Mouse (Mus musculus) granulocyte monocyte progenitor cell, adult 5-6 weeks (primary cell): ENCODE data around the gene Gm45021. TPM values are rescaled to one million over a fixed set of nuclear protein-coding genes. Genes with fewer than 3 reads are reported as not detected.
"Not testable (repeated sequence)": the region's sequence is repeated elsewhere in the genome, so short reads cannot be mapped to it uniquely, and the experiment has no call there.

ENCODE experiments used
- ATAC-seq: replicated peaks from 2 replicates; pipeline ENCODE4 v1.8.0; 2016; ENCODE audit warnings: mild to moderate bottlenecking, moderate TSS enrichment, inconsistent platforms; ENCODE audit not compliant: poor library complexity, severe bottlenecking
- total RNA-seq, 2 experiments: library from RNA; stranded (forward) in 1 of 2; stranded (reverse) in 1 of 2; fragments of 200-712, 200-1000 nt in 1 of 2; fragments of >200 nt in 1 of 2; fragmentation: Nextera tagmentation in 1 of 2; gene quantifications; 2 replicates each; pipeline ENCODE4 v1.2.3; 2014 to 2017

Gm45021 gene
- total RNA-seq, 2 experiments from 2014 or later, result not detected

GRCm38 (mm10) chr6:48608124-48608523 is 18.7 kb downstream of the Gm45021 start:
- ATAC-seq, result no peak

DNA sequence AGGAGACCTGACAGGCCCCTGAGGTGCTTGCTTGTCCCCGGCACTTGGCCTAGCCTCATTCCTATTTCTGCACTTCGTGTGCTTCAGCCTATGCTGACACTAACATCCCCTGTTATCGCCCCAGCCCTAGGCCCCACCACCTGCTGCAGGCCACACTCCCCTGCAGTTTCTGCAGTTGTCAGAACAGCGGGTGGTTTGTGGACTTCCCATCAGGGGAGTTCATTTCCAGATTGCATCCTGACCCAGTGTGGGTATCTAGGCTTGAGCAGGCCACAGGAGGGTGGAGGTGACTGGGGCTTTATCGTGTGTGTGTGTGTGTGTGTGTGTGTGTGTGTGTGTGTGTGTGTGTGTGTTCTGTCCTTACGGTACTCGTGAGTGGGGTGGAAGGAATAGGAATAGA is 20.1 kb downstream of the Gm45021 start:
- no peak for ATAC-seq

DNA sequence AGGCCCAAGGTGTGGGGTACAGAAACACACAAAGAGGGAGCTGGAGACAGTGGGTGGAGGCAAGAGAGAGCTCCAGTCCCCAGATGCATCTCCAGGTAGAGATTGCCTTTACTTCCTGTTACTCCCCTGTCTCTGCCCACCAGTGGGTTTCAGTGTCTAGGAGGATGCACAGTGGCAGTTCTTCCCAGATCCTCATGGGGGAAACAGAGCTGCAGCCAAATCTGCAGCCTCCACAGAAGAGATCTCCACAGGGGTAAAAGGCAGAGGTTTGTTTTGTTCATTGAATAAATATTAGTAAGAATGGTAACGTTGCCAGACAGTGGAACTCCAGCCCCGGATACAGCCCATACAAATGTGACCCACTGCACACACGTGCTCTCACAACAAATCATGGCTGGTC is 21.2 kb downstream of the Gm45021 start:
- no peak for ATAC-seq

DNA sequence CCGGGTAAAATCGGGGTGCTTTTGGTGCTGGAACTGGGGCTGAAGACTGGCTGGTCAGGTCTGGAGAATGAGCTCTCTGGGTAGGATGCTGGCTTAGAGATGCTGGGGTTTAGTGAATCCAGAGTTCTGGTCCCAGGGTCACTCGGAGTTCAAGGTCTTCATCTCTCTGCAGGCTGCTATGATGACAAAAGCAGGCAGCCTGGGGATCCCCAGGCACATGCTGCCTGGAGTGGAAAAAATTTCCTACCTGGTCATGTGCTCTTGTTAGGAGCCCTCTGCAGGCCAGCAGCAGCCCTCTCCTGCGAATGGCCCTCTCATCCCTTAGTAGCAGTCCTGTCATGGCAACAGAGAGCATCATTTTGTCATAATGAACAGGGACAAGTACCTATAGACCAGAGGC is 24.1 kb downstream of the Gm45021 start:
- no peak for ATAC-seq

DNA sequence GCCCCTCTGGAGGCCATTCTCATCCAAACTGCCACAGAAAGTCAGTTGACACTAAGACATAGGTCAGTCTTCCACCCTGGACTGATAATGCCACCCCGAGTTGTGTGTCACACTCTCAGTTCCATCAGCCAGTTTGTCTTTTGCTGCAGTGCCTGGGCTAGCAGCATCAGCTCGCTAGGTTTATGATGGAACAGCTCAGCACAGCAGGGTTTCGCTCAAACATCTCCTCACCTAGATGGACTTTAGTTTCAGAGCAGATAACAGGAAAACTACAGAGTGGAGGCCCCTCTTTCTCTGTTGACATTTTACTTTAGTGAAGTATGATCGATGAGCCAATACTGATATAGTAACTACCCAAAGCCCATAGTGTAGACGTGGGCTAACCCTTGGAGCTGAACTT is 25.3 kb downstream of the Gm45021 start:
- ATAC-seq, result no peak

GRCm38 (mm10) chr6:48620031-48620430 is 30.6 kb downstream of the Gm45021 start:
- ATAC-seq, result no peak

GRCm38 (mm10) chr6:48622186-48622843 is 32.9 kb downstream of the Gm45021 start:
- not testable (repeated sequence) for ATAC-seq

DNA sequence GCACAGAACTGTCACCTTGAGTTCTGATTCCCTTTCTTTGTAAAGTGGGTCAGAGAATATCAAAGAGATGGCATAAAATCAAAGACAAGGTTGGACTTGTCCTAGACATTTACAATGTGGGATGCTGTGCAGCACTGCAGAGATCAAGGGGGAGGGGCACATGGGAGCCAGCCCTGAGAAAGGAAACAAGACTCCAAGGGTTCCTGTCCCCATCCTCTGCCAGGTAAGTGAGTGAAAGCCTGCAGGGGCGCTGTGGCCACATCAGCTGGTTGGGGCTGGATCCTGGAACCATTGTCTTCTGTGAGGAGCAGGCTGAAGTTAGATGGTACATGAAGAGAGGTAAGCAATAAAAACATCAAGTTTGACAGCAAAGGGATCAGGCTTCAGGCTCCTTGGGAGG is 34.0 kb downstream of the Gm45021 start:
- no peak for ATAC-seq

GRCm38 (mm10) chr6:48626464-48626863 is 37.1 kb downstream of the Gm45021 start, which contains the start of gene AI854703:
AI854703 (plus strand) TSS chr6:48626764.
- ATAC-seq, result no peak

DNA sequence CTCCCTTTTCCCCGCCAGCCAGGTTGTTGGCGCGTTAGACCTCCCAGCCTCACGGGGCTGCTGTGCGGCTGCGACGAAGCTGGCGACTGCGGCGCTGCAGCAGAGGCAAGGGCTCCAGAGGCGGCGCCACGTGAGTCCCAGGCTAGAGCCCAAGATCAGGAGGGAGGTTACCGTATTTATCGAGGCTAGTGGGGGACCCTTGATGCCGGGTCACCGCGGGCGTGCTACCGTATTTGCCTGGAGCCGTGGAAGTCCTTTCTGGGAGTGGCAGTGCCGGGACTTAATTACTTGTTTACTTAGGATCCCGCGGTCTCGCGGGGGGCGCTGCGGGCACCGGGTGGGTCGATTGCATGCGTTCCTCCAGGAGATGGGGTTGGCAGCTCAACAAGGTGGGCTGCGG is 37.6 kb downstream of the Gm45021 start:
- peak; percentile 58 for ATAC-seq

DNA sequence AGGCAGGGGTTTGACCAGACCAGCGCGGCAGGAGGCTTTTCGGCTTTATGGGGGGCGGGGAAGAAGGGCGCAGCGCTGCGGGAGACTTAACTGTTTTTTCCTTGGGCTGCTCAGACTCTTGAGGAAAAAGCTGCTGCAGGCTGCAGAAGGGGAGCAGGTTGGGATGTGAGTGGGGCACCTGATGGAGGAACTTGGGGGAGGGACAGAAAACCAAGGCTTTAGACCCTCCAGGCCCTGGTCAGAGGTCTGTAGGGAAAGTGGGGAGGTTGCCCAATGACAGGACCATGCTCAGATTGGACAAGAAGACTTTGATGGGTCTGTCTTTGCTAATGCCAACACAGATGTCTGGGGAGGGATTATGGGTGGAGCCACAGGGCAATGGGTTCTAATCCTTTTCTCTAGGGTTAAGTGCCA is 38.1 kb downstream of the Gm45021 start:
- no peak for ATAC-seq

DNA sequence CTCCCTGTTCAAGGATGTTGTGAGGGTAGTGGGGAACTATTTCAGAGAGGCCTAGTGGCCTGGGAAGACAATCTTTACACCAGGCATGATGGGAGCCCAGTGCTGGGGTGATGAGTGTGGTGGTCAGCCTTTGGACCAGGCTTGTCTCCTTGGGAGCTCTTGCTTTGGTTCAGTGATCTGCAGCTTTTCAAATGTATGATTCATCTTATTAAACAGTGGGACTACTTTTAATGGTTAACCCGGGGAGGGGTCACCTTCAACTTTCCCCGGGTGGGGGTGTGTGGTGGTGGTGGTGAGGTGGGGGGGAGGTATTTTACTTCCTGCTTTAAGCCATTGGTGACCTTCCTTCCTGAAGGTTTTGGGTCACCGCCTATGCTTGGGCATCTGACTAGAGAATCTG is 39.0 kb downstream of the Gm45021 start:
- no peak for ATAC-seq

DNA sequence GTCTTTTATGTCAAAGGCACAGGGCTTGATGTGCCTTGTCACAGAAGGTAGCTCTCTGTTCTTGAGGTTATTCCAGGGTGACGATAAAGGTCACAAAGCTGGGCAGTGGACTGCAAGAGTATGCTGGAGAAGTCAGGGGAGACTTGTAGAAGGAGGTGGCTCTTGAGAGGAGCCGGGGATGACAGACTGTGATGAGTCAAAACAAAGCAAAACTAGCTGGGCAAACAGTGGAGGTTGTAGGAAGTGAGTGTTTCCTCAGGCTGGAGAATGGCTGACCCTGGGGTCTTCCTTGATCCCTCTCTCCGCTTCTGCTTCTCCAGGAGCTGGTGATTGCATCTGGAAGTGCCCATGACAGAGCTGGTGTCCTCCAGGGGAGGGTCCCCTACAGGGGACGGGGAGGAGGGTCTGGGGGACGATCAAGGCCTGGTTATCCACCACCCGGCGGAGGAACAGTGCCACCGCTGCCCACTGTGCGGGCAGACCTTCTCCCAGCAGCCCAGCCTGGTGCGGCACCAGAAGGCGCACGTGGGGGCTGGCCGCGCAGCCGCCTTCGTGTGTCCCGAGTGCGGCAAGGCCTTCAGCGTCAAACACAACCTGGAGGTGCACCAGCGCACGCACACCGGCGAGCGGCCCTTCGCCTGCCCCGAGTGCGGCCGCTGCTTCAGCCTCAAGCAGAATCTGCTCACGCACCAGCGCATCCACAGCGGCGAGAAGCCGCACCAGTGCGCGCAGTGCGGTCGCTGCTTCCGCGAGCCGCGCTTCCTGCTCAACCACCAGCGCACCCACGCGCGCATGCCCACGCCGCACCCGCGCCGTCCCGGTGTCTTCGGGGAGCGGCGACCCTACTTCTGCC is 39.6 kb downstream of the Gm45021 start:
- peak; percentile 62 for ATAC-seq

GRCm38 (mm10) chr6:48629661-48630034 is 40.2 kb downstream of the Gm45021 start:
- no peak for ATAC-seq

GRCm38 (mm10) chr6:48630831-48631230 is 41.4 kb downstream of the Gm45021 start:
- ATAC-seq, result no peak

DNA sequence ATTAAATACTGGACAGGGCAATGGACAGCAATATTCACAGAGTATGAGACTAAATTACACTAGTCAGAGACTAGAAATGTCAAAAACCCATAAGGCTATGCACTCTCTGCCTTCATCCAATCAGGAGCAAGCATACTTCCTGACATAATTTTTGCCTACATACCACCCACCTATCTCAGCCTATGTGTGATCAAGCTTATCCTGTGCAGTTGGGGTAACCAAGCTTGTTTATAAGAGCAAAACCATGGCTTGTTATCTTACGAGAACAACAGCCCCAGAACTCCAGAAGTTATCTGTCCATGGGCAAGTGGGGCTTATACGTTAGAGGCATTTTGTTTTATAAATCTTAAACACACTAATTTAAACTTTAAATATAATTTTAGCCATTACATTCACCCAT is 45.7 kb downstream of the Gm45021 start:
- ATAC-seq, result no peak

DNA sequence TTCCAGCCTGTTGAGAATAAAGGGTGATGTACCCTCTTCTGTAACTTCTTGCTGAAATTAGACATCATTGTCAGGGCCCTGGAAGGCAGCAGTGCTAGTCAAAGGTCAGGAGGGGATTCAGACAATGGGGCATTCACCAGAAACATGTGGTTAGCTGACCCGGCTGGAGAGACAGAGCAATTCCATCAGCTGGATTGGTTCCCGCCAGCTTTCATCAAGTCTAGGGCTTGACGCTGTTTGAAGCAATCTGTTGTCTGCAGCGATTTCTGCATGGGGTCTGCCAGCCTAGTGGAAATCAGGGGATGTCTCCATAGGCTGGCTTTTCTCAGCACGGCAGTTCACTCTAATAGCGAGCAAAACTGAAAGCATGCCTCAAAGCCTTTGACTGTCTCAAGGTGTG is 47.1 kb downstream of the Gm45021 start:
- ATAC-seq, result no peak

DNA sequence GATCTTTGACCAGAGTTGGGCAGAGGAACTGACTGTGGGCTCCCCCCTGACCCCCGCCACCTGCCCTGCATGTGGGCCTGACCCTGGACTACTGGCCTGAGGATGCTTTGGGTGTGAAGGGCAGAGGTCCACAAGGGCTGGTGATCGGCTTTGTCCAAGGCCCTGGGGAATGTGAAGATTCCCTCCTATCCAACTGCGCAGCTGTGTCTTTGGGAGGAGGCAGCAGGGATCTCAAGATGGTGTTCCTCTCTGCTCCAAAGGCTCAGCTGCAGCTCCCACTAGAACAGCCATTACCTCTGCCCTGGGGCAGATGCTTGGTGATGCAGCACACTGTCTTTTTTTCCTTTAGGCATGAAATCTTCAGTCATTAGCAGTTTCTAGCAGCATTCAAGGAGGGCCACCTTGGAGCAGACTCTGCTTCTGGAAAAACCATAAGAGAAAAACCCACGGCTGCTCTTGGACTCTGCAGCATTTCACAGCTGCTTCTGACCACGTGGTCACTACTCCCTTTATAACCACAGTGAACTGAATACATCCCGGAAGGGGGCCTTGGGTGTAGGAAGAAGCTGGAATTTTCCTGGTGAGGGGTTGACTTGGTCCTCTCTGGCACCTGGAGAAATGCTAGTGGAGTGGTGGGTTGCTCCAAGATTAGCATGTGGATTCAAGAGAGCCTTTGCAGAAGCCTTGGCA is 48.5 kb downstream of the Gm45021 start:
- no peak for ATAC-seq

DNA sequence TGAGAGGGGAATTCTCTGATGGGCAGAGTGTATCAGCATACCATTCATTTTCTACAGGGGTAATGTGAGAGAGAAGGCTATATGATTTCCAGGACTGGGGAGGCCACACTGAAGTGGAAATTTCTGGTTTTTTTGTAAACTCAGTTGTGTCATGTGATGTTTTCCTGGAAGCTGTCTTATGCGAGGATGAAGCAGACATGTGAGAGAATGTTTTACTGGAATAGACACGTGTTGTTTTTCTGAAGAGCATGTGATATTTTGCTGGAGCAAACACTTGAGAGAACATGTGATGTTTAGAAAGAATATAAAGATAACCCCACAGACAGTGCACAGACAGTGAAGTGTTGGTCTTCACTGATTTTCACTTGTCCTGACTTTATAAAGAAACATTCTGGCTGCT is 49.1 kb downstream of the Gm45021 start:
- ATAC-seq, result no peak

- ATAC-seq, result no peak
Measured at GRCm38 (mm10) chr6:48641391-48641790, 52.0 kb downstream of the Gm45021 start.

DNA sequence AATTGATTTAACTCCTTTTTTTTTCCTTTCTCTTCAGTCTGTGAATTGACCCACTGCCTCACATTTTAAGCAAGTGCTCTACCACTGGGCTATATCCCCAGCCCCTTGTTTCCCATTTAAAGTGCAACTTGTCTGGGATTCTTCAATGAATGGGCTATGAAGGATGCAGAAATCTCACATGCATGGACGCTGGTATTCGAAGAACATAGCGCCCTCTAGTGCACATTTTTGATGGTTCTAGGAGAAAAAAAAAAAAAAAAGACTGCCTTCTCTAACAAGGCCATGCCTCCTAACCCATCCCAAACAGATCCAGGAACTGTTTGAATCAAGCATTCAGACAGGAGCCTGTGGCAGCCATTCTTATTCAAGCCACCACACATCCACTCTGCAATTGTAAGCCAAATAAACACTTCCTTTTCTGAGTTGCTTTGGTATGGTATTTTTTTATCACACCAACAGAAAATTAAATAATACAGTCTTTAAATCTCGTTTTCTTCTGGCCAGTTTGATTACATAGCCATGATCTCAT is 53.4 kb downstream of the Gm45021 start:
- no peak for ATAC-seq
